Mouse (Mus musculus) thymus, postnatal 25 days (tissue): Measurements from ENCODE around the gene H2-M10.2.

Source experiments
- DNase-seq: peaks from one replicate; pipeline ENCODE4 v3.0.0; 2022

Gene H2-M10.2

DNA sequence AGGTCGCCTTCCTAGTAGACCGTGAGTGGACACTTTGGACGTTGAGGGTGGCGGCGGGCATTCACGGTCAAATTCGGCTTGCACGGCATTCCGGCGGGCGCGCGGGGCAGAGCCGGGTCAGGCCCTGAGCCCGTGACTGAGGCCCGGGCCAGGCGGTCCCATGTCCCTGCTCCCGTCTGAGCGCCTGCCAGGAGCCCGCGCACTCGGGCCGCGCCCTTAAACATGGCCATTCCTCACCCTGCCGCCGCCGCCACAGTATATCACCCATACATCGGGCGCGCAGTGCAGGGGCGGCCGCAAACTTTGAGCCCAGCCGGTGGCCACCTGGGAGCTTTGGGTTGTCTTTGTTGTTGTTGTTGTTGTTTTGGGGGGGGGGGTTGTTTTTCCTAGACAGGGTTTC is 37.4 kb downstream of the H2-M10.2 start:
- no peak for DNase-seq

DNA sequence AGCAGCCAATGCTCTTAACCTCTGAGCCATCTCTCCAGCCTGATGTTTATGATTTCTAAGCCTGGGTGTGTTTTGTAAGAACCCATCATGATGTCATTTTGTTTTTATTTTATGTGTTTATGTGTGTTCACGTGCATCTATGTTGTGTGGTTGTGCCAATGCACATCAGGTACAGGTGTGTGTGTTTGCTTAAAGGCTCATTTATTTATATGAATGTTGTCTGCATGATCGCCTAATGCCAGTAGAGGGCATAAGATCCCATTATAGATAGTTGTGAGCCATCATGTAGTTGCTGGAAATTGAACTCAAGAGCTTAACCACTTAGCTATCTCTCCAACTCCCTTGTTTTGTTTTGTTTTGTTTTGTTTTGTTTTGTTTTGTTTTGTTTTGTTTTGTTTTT is 40.5 kb downstream of the H2-M10.2 start:
- no peak for DNase-seq

DNA sequence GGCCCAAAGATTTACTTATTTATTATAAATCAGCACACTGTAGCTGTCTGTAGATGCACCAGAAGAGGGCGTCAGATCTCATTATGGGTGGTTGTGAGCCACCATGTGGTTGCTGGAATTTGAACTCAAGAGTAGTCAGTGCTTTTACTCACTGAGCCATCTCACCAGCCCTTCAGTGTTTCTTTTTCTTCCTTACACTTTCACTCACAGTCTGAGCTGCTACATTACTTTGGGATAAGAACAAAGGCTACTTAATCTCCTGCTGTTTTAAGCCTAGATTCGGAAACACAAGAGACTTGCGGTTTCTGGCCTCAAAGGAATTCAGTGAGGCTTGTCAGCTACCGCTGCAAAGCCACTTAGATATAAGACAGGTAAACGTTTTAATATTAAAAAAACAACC is 42.3 kb downstream of the H2-M10.2 start:
- DNase-seq, result no peak

DNA sequence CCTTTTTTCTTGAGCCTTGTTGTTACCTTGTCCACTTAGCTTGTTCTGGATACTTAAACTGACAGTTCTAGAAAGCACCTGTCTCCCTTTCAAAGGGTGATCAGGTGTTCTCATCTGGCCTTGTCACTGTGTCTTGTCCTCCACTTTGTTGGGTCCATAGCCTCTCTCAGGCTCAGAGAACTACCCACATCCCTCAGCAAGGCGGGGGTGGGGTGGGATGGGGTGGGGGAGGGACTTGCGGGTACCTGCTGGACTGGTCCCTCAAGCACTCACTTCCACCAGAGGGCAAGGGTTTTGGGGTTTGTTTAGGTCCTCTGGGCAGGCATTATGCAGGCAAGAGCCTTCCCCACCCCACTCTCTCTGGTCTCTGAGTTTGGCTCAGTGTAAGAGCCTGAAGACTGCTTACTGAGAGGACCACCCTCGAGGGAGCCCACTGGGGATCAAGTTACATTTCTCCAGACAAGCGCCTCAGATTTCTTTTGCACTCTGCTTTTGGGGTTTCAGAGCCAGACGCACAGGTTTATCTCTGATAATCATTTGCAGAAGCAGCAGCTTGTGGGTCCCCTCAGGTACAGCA is 45.6 kb downstream of the H2-M10.2 start:
- DNase-seq, result no peak

DNA sequence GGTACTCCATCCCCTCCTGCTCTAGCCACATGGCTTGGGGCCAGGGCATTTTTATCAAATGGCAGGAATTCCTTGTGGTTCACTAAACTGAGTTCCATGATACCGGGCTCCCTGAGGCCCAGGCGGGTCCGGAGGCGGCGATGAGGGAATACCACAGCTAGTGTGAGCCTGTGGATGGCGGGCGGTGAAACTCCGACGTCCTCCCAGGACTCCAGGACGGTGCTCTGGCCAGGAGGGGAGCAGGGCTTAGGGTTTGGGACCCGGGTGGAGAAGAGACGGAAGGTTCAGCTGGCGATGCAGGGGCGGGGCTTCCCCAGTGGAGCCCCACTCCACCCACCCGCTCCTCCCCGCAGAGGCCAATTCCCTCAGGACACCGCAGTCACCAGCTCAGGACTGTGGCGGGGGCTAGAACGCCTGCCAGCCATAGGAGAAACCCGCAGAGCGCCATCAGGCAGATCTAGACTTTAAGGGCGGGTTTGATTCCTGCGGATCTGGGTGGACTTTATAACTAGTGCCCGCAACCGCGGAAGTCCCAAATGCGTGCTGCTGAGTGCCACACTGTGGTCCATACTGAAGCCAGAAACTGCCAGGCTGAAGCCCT is 48.9 kb downstream of the H2-M10.2 start:
- DNase-seq, result no peak

DNA sequence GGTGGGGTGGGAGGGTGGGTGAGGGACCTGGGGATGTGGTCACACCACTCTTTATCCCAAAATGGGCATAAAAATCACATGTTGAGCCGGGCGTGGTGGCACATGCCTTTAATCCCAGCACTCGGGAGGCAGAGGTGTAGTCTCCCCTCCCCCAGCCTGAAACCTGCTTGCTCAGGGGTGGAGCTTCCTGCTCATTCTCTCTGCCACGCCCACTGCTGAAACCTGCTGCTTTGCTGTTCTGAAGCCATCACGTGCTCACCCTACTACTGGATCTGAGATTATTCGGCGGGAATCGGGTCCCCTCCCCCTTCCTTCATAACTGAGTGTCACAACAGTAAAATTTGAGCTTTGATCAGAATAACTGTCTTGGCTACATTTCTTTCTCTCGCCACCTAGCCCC is 51.0 kb downstream of the H2-M10.2 start:
- DNase-seq, result peak; percentile 75
